Mouse (Mus musculus): ENCODE measurements around the gene Ddx11. TPM values are rescaled to one million over a fixed set of nuclear protein-coding genes. Genes with fewer than 3 reads are reported as not detected.

Gene Ddx11
- total and polyA plus RNA-seq, 2 experiments = 3.4 to 5.1 TPM

- Histone ChIP-seq H3K4me3 (ENCODE audit: insufficient read depth, low read depth, low read length) (no peak overlapping the region), H3K79me2 (ENCODE audit: control insufficient read depth, insufficient read depth, low read length) (peaks cover 18% of the 10 kb centered on the region; the same call in 1 of the 2 replicates), H3K36me3 (ENCODE audit: control insufficient read depth, insufficient read depth, low read length) (peaks cover 8% of the 10 kb centered on the region), H3K27me3 (ENCODE audit: control insufficient read depth, insufficient read depth, low read length) (no peaks in the 10 kb centered on the region), H3K4me1 (ENCODE audit: control insufficient read depth, insufficient read depth, low read length) (peaks cover 2% of the 10 kb centered on the region), H3K27ac (replicated peaks; ENCODE audit: insufficient read depth, low read depth, low read length) (no peak overlapping the region), H3K9ac (ENCODE audit: low read depth, low read length) (no peak overlapping the region)
- 87% methylated on average over 3 of the region's 3 CpGs for WGBS
- DNase-seq (ENCODE audit: extremely low read depth, low read depth, low spot score) = no peak
- TF ChIP-seq CTCF (IDR thresholded peaks at IDR 0.05; ENCODE audit: low read depth, low read length) = no peak
- TF ChIP-seq POLR2A (IDR thresholded peaks at IDR 0.05; ENCODE audit: extremely low read depth, insufficient read depth, low read length) = no peak
Measured at GRCm38 (mm10) chr17:66092664-66093063, 30.7 kb upstream of the Ddx11 start.

DNA sequence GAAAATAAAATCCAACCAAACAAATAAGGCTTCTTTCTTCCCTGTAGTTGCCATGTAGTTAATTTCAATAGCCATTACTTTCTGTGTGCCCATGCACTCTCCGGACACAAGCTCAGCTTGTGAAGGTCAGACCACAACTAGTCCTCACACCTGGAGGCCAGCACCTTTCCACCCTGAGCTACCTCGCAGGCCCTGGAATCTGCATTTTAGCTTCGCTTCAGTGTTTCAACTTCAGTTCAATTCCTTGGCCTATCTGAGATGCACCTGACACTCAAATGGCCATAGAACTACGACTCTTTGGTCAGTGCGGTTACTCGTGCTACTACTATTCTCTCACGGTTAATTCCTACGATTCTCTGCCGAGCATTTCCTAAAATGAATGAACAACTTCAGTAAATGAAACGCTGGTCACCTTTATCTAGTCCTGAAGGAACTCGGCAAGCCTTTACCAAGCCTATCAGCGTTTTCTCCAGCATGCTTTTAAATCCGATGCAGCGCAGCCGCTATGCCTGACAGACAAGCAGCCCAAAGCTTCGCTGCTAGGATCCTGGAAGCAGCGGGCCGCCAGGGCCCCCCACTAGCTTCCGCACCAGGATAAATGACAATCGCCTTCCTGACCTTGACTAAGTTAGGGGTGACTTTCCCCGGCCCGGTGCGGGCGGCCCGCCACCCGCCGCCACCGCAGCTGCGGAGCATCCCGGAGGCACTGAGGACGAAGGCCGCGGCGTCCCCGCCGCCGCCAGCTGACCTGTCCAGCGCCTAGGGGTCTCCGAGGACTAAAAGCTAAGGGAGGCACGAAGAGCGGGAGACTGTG is 22.5 kb upstream of the Ddx11 start:
- peaks cover 22% of the 10 kb centered on the region; the same call in 1 of the 2 replicates for H3K79me2 ChIP-seq (ENCODE audit: control insufficient read depth, insufficient read depth, low read length)
- no peaks in the 10 kb centered on the region for H3K36me3 ChIP-seq (ENCODE audit: control insufficient read depth, insufficient read depth, low read length)
- TF ChIP-seq POLR2A (IDR thresholded peaks at IDR 0.05; ENCODE audit: extremely low read depth, insufficient read depth, low read length) (no peak), CTCF (IDR thresholded peaks at IDR 0.05; ENCODE audit: low read depth, low read length) (no peak)
- peak overlapping the region; percentile 95 for H3K4me3 ChIP-seq (ENCODE audit: insufficient read depth, low read depth, low read length)
- H3K9ac ChIP-seq (ENCODE audit: low read depth, low read length) = peak overlapping the region; percentile 91
- WGBS = under 1% methylated on average over 41 of the region's 41 CpGs
- no peaks in the 10 kb centered on the region for H3K27me3 ChIP-seq (ENCODE audit: control insufficient read depth, insufficient read depth, low read length)
- H3K4me1 ChIP-seq (ENCODE audit: control insufficient read depth, insufficient read depth, low read length) = peaks cover 3% of the 10 kb centered on the region
- H3K27ac ChIP-seq (replicated peaks; ENCODE audit: insufficient read depth, low read depth, low read length) = peak overlapping the region; percentile 93
- peak; percentile 37 for DNase-seq (ENCODE audit: extremely low read depth, low read depth, low spot score)

- H3K79me2 ChIP-seq (ENCODE audit: control insufficient read depth, insufficient read depth, low read length) = peaks cover 22% of the 10 kb centered on the region; the same call in 1 of the 2 replicates
- peak within 1 kb of the TSS; percentile 95 for H3K4me3 ChIP-seq (ENCODE audit: insufficient read depth, low read depth, low read length)
- H3K9ac ChIP-seq (ENCODE audit: low read depth, low read length) = peak within 1 kb of the TSS; percentile 91
- DNase-seq (ENCODE audit: extremely low read depth, low read depth, low spot score) = peak; percentile 80
- TF ChIP-seq POLR2A (IDR thresholded peaks at IDR 0.05; ENCODE audit: extremely low read depth, insufficient read depth, low read length) (peak; percentile 51), CTCF (IDR thresholded peaks at IDR 0.05; ENCODE audit: low read depth, low read length) (peak; percentile 62; the same call in 1 of the 2 replicates)
- H3K27ac ChIP-seq (replicated peaks; ENCODE audit: insufficient read depth, low read depth, low read length) = peak within 1 kb of the TSS; percentile 93
- peaks cover 3% of the 10 kb centered on the region for H3K4me1 ChIP-seq (ENCODE audit: control insufficient read depth, insufficient read depth, low read length)
- H3K27me3 ChIP-seq (ENCODE audit: control insufficient read depth, insufficient read depth, low read length) = no peaks in the 10 kb centered on the region
- no peaks in the 10 kb centered on the region for H3K36me3 ChIP-seq (ENCODE audit: control insufficient read depth, insufficient read depth, low read length)
- WGBS = under 1% methylated on average over 64 of the region's 67 CpGs
Measured at GRCm38 (mm10) chr17:66101380-66102330, 21.7 kb upstream of the Ddx11 start, which contains the start of gene Ndufv2. Gene Ndufv2 (minus strand): TSS chr17:66101559.

GRCm38 (mm10) chr17:66104076-66104475 is 19.2 kb upstream of the Ddx11 start:
- DNase-seq (ENCODE audit: extremely low read depth, low read depth, low spot score) = no peak
- 94% methylated on average over 7 of the region's 7 CpGs for WGBS

GRCm38 (mm10) chr17:66106601-66107267 is 16.6 kb upstream of the Ddx11 start:
- H3K79me2 ChIP-seq (ENCODE audit: control insufficient read depth, insufficient read depth, low read length) = 0 out of 2 replicates have a peak, but pooled peaks cover 3% of the 10 kb centered on the region
- no peaks in the 10 kb centered on the region for H3K36me3 ChIP-seq (ENCODE audit: control insufficient read depth, insufficient read depth, low read length)
- H3K4me3 ChIP-seq (ENCODE audit: insufficient read depth, low read depth, low read length) = no peak overlapping the region
- H3K27me3 ChIP-seq (ENCODE audit: control insufficient read depth, insufficient read depth, low read length) = no peaks in the 10 kb centered on the region
- TF ChIP-seq POLR2A (IDR thresholded peaks at IDR 0.05; ENCODE audit: extremely low read depth, insufficient read depth, low read length) (no peak), CTCF (IDR thresholded peaks at IDR 0.05; ENCODE audit: low read depth, low read length) (peak; percentile 70)
- H3K9ac ChIP-seq (ENCODE audit: low read depth, low read length) = no peak overlapping the region
- DNase-seq (ENCODE audit: extremely low read depth, low read depth, low spot score) = peak; percentile 30
- WGBS = 57% methylated on average over 10 of the region's 10 CpGs
- H3K4me1 ChIP-seq (ENCODE audit: control insufficient read depth, insufficient read depth, low read length) = 0 out of 2 replicates have a peak, but pooled peaks cover 6% of the 10 kb centered on the region
- H3K27ac ChIP-seq (replicated peaks; ENCODE audit: insufficient read depth, low read depth, low read length) = no peak overlapping the region

More at GRCm38 (mm10) chr17:66104076-66104475, 19.2 kb upstream of the Ddx11 start:
- H3K27ac ChIP-seq (replicated peaks; ENCODE audit: insufficient read depth, low read depth, low read length) = no peak overlapping the region
- H3K79me2 ChIP-seq (ENCODE audit: control insufficient read depth, insufficient read depth, low read length) = peaks cover 10% of the 10 kb centered on the region; the same call in 1 of the 2 replicates
- no peaks in the 10 kb centered on the region for H3K27me3 ChIP-seq (ENCODE audit: control insufficient read depth, insufficient read depth, low read length)
- no peaks in the 10 kb centered on the region for H3K36me3 ChIP-seq (ENCODE audit: control insufficient read depth, insufficient read depth, low read length)
- TF ChIP-seq CTCF (IDR thresholded peaks at IDR 0.05; ENCODE audit: low read depth, low read length) (no peak), POLR2A (IDR thresholded peaks at IDR 0.05; ENCODE audit: extremely low read depth, insufficient read depth, low read length) (no peak)
- peaks cover 3% of the 10 kb centered on the region for H3K4me1 ChIP-seq (ENCODE audit: control insufficient read depth, insufficient read depth, low read length)
- H3K4me3 ChIP-seq (ENCODE audit: insufficient read depth, low read depth, low read length) = no peak overlapping the region
- H3K9ac ChIP-seq (ENCODE audit: low read depth, low read length) = no peak overlapping the region

Data from liver, adult 2 months (tissue).